Mouse (Mus musculus) cortical plate, adult 2 months (tissue): ENCODE data around the gene Gm4869. TPM values are rescaled to one million over a fixed set of nuclear protein-coding genes. Genes with fewer than 3 reads are reported as not detected.
A peak's percentile ranks its signal among the peaks of the same experiment; 100 is the strongest.
"Not testable (repeated sequence)": the region's sequence is repeated elsewhere in the genome, so short reads cannot be mapped to it uniquely, and the experiment has no call there.

Source experiments
- H3K27ac ChIP-seq: fragments of 200-500 bp; 2 replicates; pipeline ENCODE4 v1.5.1; 2012; ENCODE audit warnings: low read length, control low read depth, inconsistent platforms; ENCODE audit not compliant: insufficient read depth
- H3K4me1 ChIP-seq: fragments of 200-500 bp; 2 replicates; pipeline ENCODE4 v1.6.1; 2011; ENCODE audit warnings: low read length; ENCODE audit not compliant: control insufficient read depth, insufficient read depth
- H3K4me3 ChIP-seq: fragments of 200-500 bp; 2 replicates; pipeline ENCODE4 v1.5.1; 2011; ENCODE audit warnings: mild to moderate bottlenecking, low read length, control low read depth; ENCODE audit not compliant: insufficient read depth
- CTCF ChIP-seq: fragments of 200-500 bp; IDR thresholded peaks from 2 replicates; pipeline ENCODE4 v1.5.1; 2011; ENCODE audit warnings: mild to moderate bottlenecking, control low read depth, low read length; ENCODE audit not compliant: insufficient read depth; ENCODE audit errors: extremely low read depth
- POLR2A ChIP-seq: fragments of 200-500 bp; IDR thresholded peaks from 2 replicates; pipeline ENCODE4 v1.6.1; 2011; ENCODE audit warnings: mild to moderate bottlenecking, low read length, control low read depth; ENCODE audit not compliant: insufficient read depth; ENCODE audit errors: extremely low read depth
- polyA plus RNA-seq: library from polyadenylated mRNA; depleted of rRNA; stranded (reverse); fragments of >200 nt; gene quantifications from 2 replicates; pipeline ENCODE4 v1.2.3, GENCODE M21; 2012

Gene Gm4869
- polyA plus RNA-seq, 1 experiment = 0.04 TPM

DNA sequence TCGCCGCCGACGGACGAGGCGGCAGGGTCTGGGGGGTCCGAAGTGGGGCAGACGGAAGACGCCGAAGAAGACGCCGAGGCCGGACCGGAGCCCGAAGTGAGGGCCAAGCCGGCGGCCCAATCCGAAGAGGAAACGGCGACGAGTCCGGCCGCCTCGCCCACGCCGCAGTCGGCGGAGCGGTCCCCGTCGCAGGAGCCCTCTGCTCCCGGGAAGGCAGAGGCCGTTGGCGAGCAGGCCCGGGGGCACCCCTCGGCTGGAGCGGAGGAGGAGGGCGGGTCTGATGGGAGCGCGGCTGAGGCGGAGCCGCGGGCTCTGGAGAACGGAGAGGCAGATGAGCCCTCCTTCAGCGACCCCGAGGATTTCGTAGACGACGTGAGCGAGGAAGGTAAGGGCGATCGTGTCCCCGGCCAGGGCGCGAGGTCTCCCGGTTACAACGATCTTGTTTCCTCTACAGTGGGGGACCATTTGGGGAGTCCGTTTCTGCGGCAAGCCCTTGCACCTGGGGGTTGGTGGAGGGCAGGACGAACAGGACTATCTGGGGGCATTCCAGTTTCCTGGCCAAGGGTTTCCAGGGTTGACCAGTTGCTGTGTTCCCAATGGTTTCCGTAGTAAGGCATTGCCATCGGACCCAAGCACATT lies 25.9 kb upstream of the Gm4869 start:
- peaks cover 10% of the 10 kb centered on the region for H3K4me1 ChIP-seq
- TF ChIP-seq CTCF (no peak), POLR2A (no peak)
- H3K27ac ChIP-seq = 0 out of 2 replicates have a peak overlapping the region, but pooled peaks have one; percentile 55
- peak overlapping the region; percentile 69 for H3K4me3 ChIP-seq

DNA sequence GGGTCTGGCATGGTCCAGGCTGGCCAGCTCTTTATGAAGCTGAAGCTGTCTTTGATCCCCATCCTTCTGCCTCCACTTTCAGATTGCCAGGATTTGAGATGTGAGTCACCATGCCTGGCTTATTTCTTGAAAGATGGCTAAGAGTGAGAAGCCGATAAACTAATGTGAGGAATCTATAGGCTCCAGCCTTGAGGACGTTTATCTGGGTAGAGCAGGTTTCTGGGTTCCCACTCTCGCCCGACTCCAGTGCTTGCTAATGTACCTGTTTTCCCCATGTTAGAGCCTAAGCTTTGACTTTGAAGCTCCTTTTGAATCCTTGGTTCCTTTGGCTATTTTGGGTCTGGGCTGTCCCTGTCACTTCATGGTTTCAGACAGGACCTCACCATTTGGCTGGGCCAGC lies 24.8 kb upstream of the Gm4869 start:
- Histone ChIP-seq H3K4me3 (peak overlapping the region; percentile 69; the same call in 1 of the 2 replicates), H3K4me1 (peaks cover 10% of the 10 kb centered on the region), H3K27ac (no peak overlapping the region)
- TF ChIP-seq CTCF = no peak
- TF ChIP-seq POLR2A = no peak

DNA sequence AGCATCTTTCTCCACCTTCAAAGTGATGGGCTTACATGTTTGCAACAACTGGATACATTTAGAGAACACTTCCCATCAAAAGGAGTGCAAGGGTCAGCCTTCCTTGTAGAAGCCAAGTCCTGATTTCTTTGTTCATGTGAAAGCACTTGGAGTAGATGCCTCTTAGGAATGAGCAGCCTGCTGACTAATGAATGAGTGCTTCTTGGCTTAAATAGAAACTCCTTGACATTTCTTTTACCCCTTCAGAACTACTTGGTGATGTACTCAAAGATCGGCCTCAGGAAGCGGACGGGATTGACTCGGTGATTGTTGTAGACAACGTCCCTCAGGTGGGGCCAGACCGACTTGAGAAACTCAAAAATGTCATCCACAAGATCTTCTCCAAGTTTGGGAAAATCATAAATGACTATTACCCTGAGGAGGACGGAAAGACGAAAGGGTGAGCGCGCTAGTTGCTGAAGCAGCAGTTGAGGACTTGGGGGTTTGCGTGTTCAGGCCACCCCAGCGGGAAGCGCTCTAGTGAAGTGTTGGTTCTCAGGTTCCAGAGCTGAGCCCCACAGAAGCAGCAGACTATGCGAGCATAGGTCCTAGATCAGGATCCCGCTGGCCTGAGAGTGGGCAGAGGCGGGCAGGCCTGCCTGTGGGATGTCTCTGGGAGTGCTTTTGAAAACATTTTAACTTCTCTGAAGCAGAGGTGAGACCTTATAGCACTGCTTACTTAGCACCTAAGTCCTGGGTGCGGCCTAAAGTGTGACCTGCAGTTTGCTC lies 20.2 kb upstream of the Gm4869 start:
- no peak for TF ChIP-seq CTCF
- TF ChIP-seq POLR2A = no peak
- H3K4me1 ChIP-seq = peaks cover 9% of the 10 kb centered on the region
- H3K27ac ChIP-seq = no peak overlapping the region
- H3K4me3 ChIP-seq = no peak overlapping the region

DNA sequence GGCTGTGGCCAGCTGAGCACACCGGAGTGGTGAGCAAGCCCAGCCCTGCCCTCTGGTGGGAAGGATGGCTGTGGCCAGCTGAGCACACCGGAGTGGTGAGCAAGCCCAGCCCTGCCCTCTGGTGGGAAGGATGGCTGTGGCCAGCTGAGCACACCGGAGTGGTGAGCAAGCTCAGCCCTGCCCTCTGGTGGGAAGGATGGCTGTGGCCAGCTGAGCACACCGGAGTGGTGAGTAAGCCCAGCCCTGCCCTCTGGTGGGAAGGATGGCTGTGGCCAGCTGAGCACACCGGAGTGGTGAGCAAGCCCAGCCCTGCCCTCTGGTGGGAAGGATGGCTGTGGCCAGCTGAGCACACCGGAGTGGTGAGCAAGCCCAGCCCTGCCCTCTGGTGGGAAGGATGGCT lies 6.3 kb upstream of the Gm4869 start:
- 0 out of 2 replicates have a peak, but pooled peaks have one; percentile 14 for TF ChIP-seq CTCF

DNA sequence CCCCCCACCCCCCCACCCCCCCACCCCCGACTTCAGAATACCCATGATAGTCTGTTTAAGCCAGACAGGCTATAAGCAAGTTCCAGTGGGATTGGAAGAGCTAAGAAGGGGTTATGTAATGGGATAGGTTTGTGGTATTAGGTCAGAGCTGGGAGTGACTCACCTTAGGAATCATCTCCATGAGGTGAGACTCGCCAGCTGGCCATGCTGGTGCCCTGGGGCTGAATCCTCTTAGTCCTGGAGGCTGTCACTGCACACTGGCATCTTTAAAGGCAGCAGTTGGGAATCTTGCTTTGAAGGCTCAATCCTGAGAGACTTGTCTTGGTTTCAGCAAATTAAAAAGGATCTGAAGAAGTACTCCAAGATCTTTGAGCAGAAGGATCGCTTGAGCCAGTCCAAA lies 4.0 kb upstream of the Gm4869 start:
- no peak for TF ChIP-seq CTCF
- TF ChIP-seq POLR2A = no peak
- no peak overlapping the region for H3K27ac ChIP-seq
- H3K4me1 ChIP-seq = peaks cover 5% of the 10 kb centered on the region; the same call in 1 of the 2 replicates
- H3K4me3 ChIP-seq = no peak overlapping the region

More for the DNA sequence above, 6.3 kb upstream of the Gm4869 start:
- H3K4me1 ChIP-seq, H3K4me3 ChIP-seq, H3K27ac ChIP-seq: not testable (repeated sequence)

DNA sequence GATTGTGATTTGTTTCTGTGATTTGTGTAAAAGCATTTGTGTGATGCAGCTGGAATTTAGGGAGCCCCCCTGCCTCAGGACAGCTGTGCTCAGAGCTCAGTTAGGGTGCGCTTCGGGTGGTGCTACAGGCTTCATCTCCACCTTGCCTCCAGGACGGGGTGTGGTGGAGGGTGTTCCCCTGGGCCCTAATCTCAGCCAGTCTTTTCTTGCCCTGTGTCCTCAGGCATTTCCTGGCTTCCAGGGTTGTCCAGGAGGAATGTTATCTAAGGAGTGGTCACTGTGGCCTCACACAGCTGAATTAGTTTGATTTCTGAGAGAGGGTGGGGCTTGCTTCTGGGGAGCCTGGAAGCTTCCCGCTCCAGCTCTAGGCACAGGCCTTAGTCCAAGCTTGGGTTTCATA lies 1.4 kb upstream of the Gm4869 start:
- Histone ChIP-seq H3K4me1 (peaks cover 5% of the 10 kb centered on the region; the same call in 1 of the 2 replicates), H3K4me3 (no peak overlapping the region), H3K27ac (no peak overlapping the region)
- TF ChIP-seq CTCF = no peak
- no peak for TF ChIP-seq POLR2A

DNA sequence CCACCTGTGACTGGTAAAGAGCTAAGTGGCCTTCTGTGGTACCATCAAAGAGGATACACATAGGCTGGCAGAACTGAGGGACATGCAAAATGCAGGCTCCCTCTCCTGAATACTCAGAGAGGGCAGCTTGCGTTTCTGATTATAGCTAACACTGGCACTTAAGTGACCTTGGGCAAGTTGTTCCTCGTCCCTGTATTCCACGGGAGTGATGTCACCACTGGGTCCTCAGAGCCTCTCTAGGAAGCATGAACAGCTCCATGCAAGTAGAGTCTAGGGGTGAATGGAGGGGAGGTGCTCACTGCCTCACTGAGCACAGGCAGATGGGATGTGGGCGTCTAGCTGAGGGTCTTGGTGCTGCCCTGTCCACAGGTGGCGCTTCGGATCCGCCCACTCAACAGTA lies 609 bp downstream of the Gm4869 start:
- no peak overlapping the region for H3K27ac ChIP-seq
- no peak for TF ChIP-seq CTCF
- no peak for TF ChIP-seq POLR2A
- no peak overlapping the region for H3K4me3 ChIP-seq
- H3K4me1 ChIP-seq = peaks cover 5% of the 10 kb centered on the region; the same call in 1 of the 2 replicates

DNA sequence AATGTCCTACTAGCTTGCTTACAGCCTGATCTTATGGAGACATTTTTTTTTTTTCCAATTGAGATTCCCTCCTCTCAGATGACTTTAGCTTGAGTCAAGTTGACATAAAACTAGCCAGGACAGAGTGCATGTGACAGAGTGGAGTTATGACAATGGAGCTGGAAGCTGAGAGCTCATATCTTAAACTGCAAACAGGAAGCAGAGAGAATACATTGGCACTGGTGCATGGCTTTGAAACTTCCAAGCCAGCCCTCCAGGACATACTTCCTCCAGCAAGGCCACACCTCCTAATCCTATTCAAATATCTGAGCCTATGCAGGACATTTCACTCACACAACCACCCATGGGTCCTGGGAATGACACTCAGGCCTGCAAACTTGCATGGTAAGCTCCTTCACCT lies 9.0 kb downstream of the Gm4869 start:
- no peak overlapping the region for H3K4me3 ChIP-seq
- no peaks in the 10 kb centered on the region for H3K4me1 ChIP-seq
- TF ChIP-seq CTCF (no peak), POLR2A (no peak)
- no peak overlapping the region for H3K27ac ChIP-seq

DNA sequence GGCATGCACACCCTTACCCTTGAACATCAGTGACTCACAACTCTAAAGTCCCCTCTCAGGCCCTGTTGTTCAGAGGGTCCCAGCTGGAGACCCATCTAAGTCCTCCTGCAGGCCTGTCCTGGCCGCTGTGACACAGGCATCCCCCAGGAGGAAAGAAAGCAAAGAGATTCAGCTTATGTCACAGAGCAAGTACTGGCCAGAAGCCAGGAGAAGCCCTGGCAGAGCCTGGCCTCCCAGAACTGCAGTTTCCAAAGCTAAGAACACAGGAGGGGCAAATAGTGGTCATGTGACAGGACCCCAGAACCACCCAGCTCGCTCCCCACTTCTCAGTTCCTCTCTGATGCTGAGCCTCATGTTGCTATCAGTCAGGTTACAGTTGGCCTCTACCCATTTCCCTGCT lies 10.0 kb downstream of the Gm4869 start:
- no peaks in the 10 kb centered on the region for H3K4me1 ChIP-seq
- H3K27ac ChIP-seq = no peak overlapping the region
- no peak overlapping the region for H3K4me3 ChIP-seq
- TF ChIP-seq POLR2A (no peak), CTCF (no peak)

DNA sequence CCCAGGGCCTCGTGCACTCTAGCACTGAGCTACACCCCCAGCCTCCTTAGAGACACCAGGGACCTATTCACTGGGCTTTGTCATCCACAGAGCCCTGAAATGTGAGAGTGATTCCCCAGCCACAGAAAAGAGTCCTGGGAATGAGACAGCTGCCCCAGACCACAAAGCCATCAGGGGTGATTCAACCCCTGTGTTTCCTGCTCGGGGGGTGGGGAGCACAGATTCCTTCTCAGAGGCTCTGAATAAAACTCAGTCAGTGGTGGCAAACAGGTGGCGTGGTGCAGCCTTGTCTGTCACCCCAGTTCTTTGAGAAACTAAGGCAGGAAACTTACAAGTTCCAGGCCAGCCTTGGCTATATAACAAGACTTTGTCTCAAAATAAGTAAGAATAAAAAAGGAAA lies 16.0 kb downstream of the Gm4869 start:
- TF ChIP-seq POLR2A (no peak), CTCF (no peak)
- H3K4me1 ChIP-seq = no peaks in the 10 kb centered on the region
- H3K27ac ChIP-seq = no peak overlapping the region
- H3K4me3 ChIP-seq = no peak overlapping the region

DNA sequence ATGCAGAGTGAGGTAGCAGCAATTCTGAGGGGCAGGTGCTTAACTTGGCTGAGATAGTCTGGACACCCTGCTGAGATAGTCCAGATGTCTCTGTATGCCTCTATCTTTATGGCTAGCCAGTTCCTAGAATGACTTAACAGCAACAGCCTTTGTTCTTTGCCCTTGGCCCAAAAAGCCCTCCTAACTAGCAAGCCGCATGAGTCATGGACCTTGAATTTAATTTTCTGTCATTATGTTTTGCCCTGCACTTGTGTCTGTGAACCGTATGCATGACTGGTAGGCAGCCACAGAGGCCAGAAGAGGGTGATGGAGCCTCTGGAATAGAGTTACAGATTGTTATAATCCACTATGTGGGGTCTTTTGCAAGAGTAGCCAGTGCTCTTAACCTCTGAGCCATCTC lies 17.7 kb downstream of the Gm4869 start:
- not testable (repeated sequence) for H3K4me1 ChIP-seq, H3K4me3 ChIP-seq, H3K27ac ChIP-seq
